ENCODE assay signal across 23 mouse cellular contexts in the genomic region with DNA sequence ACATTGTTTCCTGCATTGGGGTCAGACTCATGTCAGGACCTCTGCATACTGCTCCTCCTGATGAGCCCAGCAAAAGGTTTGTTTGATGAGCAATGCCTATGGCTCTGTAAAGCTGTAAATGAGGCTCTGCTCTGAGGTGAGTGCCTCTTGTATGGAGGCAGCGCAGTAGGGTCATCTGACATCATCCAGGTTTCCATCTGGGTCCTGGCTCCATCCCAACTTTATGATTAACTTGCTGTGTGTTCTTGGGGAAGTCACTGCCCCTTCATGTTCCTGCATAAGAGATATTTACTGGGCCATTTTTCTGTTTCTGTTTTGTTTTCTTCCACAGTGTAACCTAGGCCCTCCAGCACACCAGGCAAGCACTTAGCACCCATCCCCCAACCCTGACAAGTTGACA. TPM values are rescaled to one million over a fixed set of nuclear protein-coding genes. Genes with fewer than 3 reads are reported as not detected.
DNase-seq lines count a peak whose midpoint lies in the region; ATAC-seq lines count a peak whose summit lies in the region.
"Had no signal": no experiment of that assay in that cellular context is flagged by ENCODE, and none has a peak within 500 bp of the region (broad histone marks: within the 10 kb centered on the region; RNA-seq: fewer than 3 reads in every experiment).

No protein-coding gene starts in this region.

- no peak overlapping the region for H3K4me2 ChIP-seq in hindbrain, embryonic 11.5 days (replicated peaks; ENCODE audit: low read depth, low read length)
- no peak overlapping the region for H3K4me2 ChIP-seq in hindbrain, embryonic 16.5 days (ENCODE audit: low read length)
- 0 out of 2 replicates have a peak overlapping the region, but pooled peaks have one; percentile 21 for H3K4me2 ChIP-seq in hindbrain, embryonic 12.5 days (replicated peaks)
- peak overlapping the region; percentile 31; the same call in 1 of the 2 replicates for H3K4me2 ChIP-seq in midbrain, embryonic 13.5 days (replicated peaks)
- H3K4me2 ChIP-seq: embryonic facial prominence, embryonic 13.5 days; heart, embryonic 13.5 days; limb, embryonic 12.5 days; liver, embryonic 11.5 days had no signal

- no peaks in the 10 kb centered on the region for H3K27me3 ChIP-seq in hindbrain, embryonic 11.5 days (ENCODE audit: control insufficient read depth, insufficient read depth, low read length)
- no peaks in the 10 kb centered on the region for H3K27me3 ChIP-seq in hindbrain, embryonic 16.5 days (replicated peaks; ENCODE audit: control insufficient read depth, insufficient read depth, low read length)
- no peaks in the 10 kb centered on the region for H3K27me3 ChIP-seq in hindbrain, embryonic 12.5 days
- no peaks in the 10 kb centered on the region for H3K27me3 ChIP-seq in midbrain, embryonic 13.5 days

- DNase-seq in cerebellum, adult 9-11 months: peak; percentile 66
- no peak for DNase-seq in cerebellum, adult 11 months
- no peak for DNase-seq in hindbrain, embryonic 11.5 days (ENCODE audit: low spot score)
- no peak for DNase-seq in lung, postnatal 10 days
- no peak for DNase-seq in heart, adult 9 months (ENCODE audit: low spot score in 2 of 2)
- DNase-seq: adrenal gland, postnatal 36 days; cerebellum, postnatal 14 days; gastrocnemius, postnatal 25 days; heart, adult 18-20 months; heart, postnatal 14 days; kidney, adult 11 months; liver, postnatal 0 days had no signal

- H3K36me3 ChIP-seq in hindbrain, embryonic 11.5 days (ENCODE audit: control insufficient read depth, insufficient read depth, low read length): no peaks in the 10 kb centered on the region
- 0 out of 2 replicates have a peak, but pooled peaks cover 2% of the 10 kb centered on the region for H3K36me3 ChIP-seq in hindbrain, embryonic 16.5 days (ENCODE audit: control insufficient read depth, insufficient read depth, low read length)
- 0 out of 2 replicates have a peak, but pooled peaks cover 4% of the 10 kb centered on the region for H3K36me3 ChIP-seq in hindbrain, embryonic 12.5 days
- no peaks in the 10 kb centered on the region for H3K36me3 ChIP-seq in midbrain, embryonic 13.5 days
- H3K36me3 ChIP-seq: embryonic facial prominence, embryonic 13.5 days; heart, embryonic 13.5 days; limb, embryonic 12.5 days had no signal

- H3K9ac ChIP-seq in hindbrain, embryonic 11.5 days (ENCODE audit: low read depth, low read length): no peak overlapping the region
- no peak overlapping the region; the same call in 1 of the 2 replicates for H3K9ac ChIP-seq in hindbrain, embryonic 16.5 days (ENCODE audit: low read depth, low read length)
- no peak overlapping the region for H3K9ac ChIP-seq in hindbrain, embryonic 12.5 days
- H3K9ac ChIP-seq in midbrain, embryonic 13.5 days (replicated peaks): no peak overlapping the region; the same call in 1 of the 2 replicates
- H3K9ac ChIP-seq: embryonic facial prominence, embryonic 13.5 days; heart, embryonic 13.5 days; liver, postnatal 0 days had no signal

- H3K27ac ChIP-seq in hindbrain, embryonic 11.5 days (ENCODE audit: low read depth, low read length): peak overlapping the region; percentile 33; the same call in 1 of the 2 replicates
- H3K27ac ChIP-seq in hindbrain, embryonic 16.5 days (ENCODE audit: low read depth, low read length): no peak overlapping the region
- H3K27ac ChIP-seq in hindbrain, embryonic 12.5 days: no peak overlapping the region; the same call in 1 of the 2 replicates
- H3K27ac ChIP-seq in midbrain, embryonic 13.5 days: no peak overlapping the region
- H3K27ac ChIP-seq: embryonic facial prominence, embryonic 13.5 days; heart, embryonic 13.5 days; limb, embryonic 12.5 days; stomach, postnatal 0 days had no signal

- WGBS in hindbrain, embryonic 11.5 days: 95% methylated on average over 1 of the region's 1 CpGs
- 95% methylated on average over 1 of the region's 1 CpGs for whole genome bisulfite sequencing in hindbrain, embryonic 16.5 days
- 81% methylated on average over 1 of the region's 1 CpGs for WGBS in hindbrain, embryonic 12.5 days
- WGBS in midbrain, embryonic 13.5 days: 92% methylated on average over 1 of the region's 1 CpGs

- H3K4me1 ChIP-seq in hindbrain, embryonic 11.5 days (replicated peaks; ENCODE audit: control insufficient read depth, insufficient read depth, low read length): peaks cover 23% of the 10 kb centered on the region
- peaks cover 34% of the 10 kb centered on the region for H3K4me1 ChIP-seq in hindbrain, embryonic 16.5 days (ENCODE audit: control insufficient read depth, insufficient read depth, low read depth, low read length)
- peaks cover 54% of the 10 kb centered on the region for H3K4me1 ChIP-seq in hindbrain, embryonic 12.5 days
- peaks cover 62% of the 10 kb centered on the region for H3K4me1 ChIP-seq in midbrain, embryonic 13.5 days (replicated peaks)

- ATAC-seq in hindbrain, embryonic 11.5 days (ENCODE audit: low FRiP score): no peak
- no peak for ATAC-seq in hindbrain, embryonic 16.5 days
- no peak for ATAC-seq in hindbrain, embryonic 12.5 days (ENCODE audit: low FRiP score)
- ATAC-seq in midbrain, embryonic 13.5 days: no peak
- ATAC-seq: CD4-positive, CD25-positive, alpha-beta regulatory T cell, adult 4 months; liver, postnatal 0 days; lung, postnatal 0 days had no signal

- H3K9me3 ChIP-seq in hindbrain, embryonic 11.5 days (ENCODE audit: control insufficient read depth, low read length): no peaks in the 10 kb centered on the region
- H3K9me3 ChIP-seq in hindbrain, embryonic 16.5 days (ENCODE audit: control insufficient read depth, low read length): no peaks in the 10 kb centered on the region
- H3K9me3 ChIP-seq in hindbrain, embryonic 12.5 days (replicated peaks): no peaks in the 10 kb centered on the region
- H3K9me3 ChIP-seq in midbrain, embryonic 13.5 days: no peaks in the 10 kb centered on the region
- H3K9me3 ChIP-seq: embryonic facial prominence, embryonic 13.5 days; heart, embryonic 13.5 days; limb, embryonic 12.5 days had no signal

- no peak overlapping the region for H3K4me3 ChIP-seq in hindbrain, embryonic 11.5 days (ENCODE audit: low read depth, low read length)
- H3K4me3 ChIP-seq in hindbrain, embryonic 16.5 days (ENCODE audit: low read length): no peak overlapping the region
- no peak overlapping the region for H3K4me3 ChIP-seq in hindbrain, embryonic 12.5 days
- no peak overlapping the region for H3K4me3 ChIP-seq in midbrain, embryonic 13.5 days (replicated peaks)
- H3K4me3 ChIP-seq: embryonic facial prominence, embryonic 13.5 days; erythroblast, embryonic 14.5 days; heart, embryonic 13.5 days; limb, embryonic 12.5 days had no signal

RNA-seq across cellular contexts. Expression of gene Mapk8ip1, which starts 3.6 kb away (rescaled TPM):
- polyA plus RNA-seq in hindbrain, embryonic 11.5 days (2014; fragmentation: Nextera tagmentation; extraction: Ambion mirVana): 33.3 and 39.0 TPM in 2 replicates
- 112 and 130 TPM in 2 replicates for polyA plus RNA-seq in hindbrain, embryonic 16.5 days (2015; fragmentation: Nextera tagmentation; extraction: Ambion mirVana)
- 112 and 115 TPM in 2 replicates for polyA plus RNA-seq in hindbrain, embryonic 12.5 days (2016; fragmentation: Nextera tagmentation; extraction: Ambion mirVana)
- 86.9 and 111 TPM in 2 replicates for polyA plus RNA-seq in midbrain, embryonic 13.5 days (2015; fragmentation: Nextera tagmentation; extraction: Ambion mirVana)

RNA-seq across cellular contexts. Expression of gene 1700029I15Rik, which starts 15.1 kb away (rescaled TPM):
- 2.4 and 3.3 TPM in 2 replicates for polyA plus RNA-seq in hindbrain, embryonic 11.5 days (2014; fragmentation: Nextera tagmentation; extraction: Ambion mirVana)
- 5.8 and 7.7 TPM in 2 replicates for polyA plus RNA-seq in hindbrain, embryonic 16.5 days (2015; fragmentation: Nextera tagmentation; extraction: Ambion mirVana)
- 7.6 and 8.1 TPM in 2 replicates for polyA plus RNA-seq in hindbrain, embryonic 12.5 days (2016; fragmentation: Nextera tagmentation; extraction: Ambion mirVana)
- 8.0 and 8.9 TPM in 2 replicates for polyA plus RNA-seq in midbrain, embryonic 13.5 days (2015; fragmentation: Nextera tagmentation; extraction: Ambion mirVana)

RNA-seq across cellular contexts. Expression of gene Large2, which starts 22.8 kb away (rescaled TPM):
- polyA plus RNA-seq in hindbrain, embryonic 11.5 days (2014; fragmentation: Nextera tagmentation; extraction: Ambion mirVana): 4.0 and 4.7 TPM in 2 replicates
- polyA plus RNA-seq in hindbrain, embryonic 16.5 days (2015; fragmentation: Nextera tagmentation; extraction: Ambion mirVana): 1.7 and 2.3 TPM in 2 replicates
- 5.4 and 7.0 TPM in 2 replicates for polyA plus RNA-seq in hindbrain, embryonic 12.5 days (2016; fragmentation: Nextera tagmentation; extraction: Ambion mirVana)
- polyA plus RNA-seq in midbrain, embryonic 13.5 days (2015; fragmentation: Nextera tagmentation; extraction: Ambion mirVana): 1.5 and 2.5 TPM in 2 replicates
- polyA plus RNA-seq: CD4-positive, CD25-positive, alpha-beta regulatory T cell, adult 4 months; erythroblast, embryonic 14.5 days had no signal

RNA-seq across cellular contexts. Expression of gene Pex16, which starts 23.0 kb away (rescaled TPM):
- 18.4 and 20.8 TPM in 2 replicates for polyA plus RNA-seq in hindbrain, embryonic 11.5 days (2014; fragmentation: Nextera tagmentation; extraction: Ambion mirVana)
- polyA plus RNA-seq in hindbrain, embryonic 16.5 days (2015; fragmentation: Nextera tagmentation; extraction: Ambion mirVana): 43.5 and 45.6 TPM in 2 replicates
- polyA plus RNA-seq in hindbrain, embryonic 12.5 days (2016; fragmentation: Nextera tagmentation; extraction: Ambion mirVana): 23.1 and 25.0 TPM in 2 replicates
- polyA plus RNA-seq in midbrain, embryonic 13.5 days (2015; fragmentation: Nextera tagmentation; extraction: Ambion mirVana): 32.8 and 36.0 TPM in 2 replicates

RNA-seq across cellular contexts. Expression of gene Cry2, which starts 36.4 kb away (rescaled TPM):
- 21.5 and 22.1 TPM in 2 replicates for polyA plus RNA-seq in hindbrain, embryonic 11.5 days (2014; fragmentation: Nextera tagmentation; extraction: Ambion mirVana)
- polyA plus RNA-seq in hindbrain, embryonic 16.5 days (2015; fragmentation: Nextera tagmentation; extraction: Ambion mirVana): 51.4 and 53.2 TPM in 2 replicates
- 38.1 and 39.9 TPM in 2 replicates for polyA plus RNA-seq in hindbrain, embryonic 12.5 days (2016; fragmentation: Nextera tagmentation; extraction: Ambion mirVana)
- 35.8 and 36.2 TPM in 2 replicates for polyA plus RNA-seq in midbrain, embryonic 13.5 days (2015; fragmentation: Nextera tagmentation; extraction: Ambion mirVana)

Comparison
In these comparisons a context has a peak if more than half of its experiments do, and no peak if none do; other contexts are left out.
1. H3K4me2 ChIP-seq: peak in hindbrain, embryonic 12.5 days (single experiment) and midbrain, embryonic 13.5 days (single experiment); none in hindbrain, embryonic 11.5 days (single experiment) and hindbrain, embryonic 16.5 days (single experiment).